Mouse (Mus musculus) bone marrow, adult 2 months (tissue): ENCODE measurements around the gene Trmt10b. TPM values are rescaled to one million over a fixed set of nuclear protein-coding genes. Genes with fewer than 3 reads are reported as not detected.

Experiments
- H3K27ac ChIP-seq: fragments of 200-500 bp; 2 replicates; pipeline ENCODE4 v1.5.1; 2012; ENCODE audit warnings: low read depth, mild to moderate bottlenecking, control low read depth, inconsistent platforms, low read length; ENCODE audit not compliant: control insufficient read depth, poor library complexity, insufficient read depth
- H3K4me1 ChIP-seq: fragments of 200-500 bp; 2 replicates; pipeline ENCODE4 v1.6.1; 2011; ENCODE audit warnings: low read length; ENCODE audit not compliant: control insufficient read depth, insufficient read depth
- H3K4me3 ChIP-seq: fragments of 200-500 bp; replicated peaks from 2 replicates; pipeline ENCODE3; 2011; ENCODE audit warnings: mild to moderate bottlenecking, low read depth, low read length, control low read depth; ENCODE audit not compliant: control insufficient read depth
- CTCF ChIP-seq: fragments of 200-500 bp; IDR thresholded peaks from 2 replicates; pipeline ENCODE4 v1.5.1; 2011; ENCODE audit warnings: low read length, control low read depth; ENCODE audit not compliant: control insufficient read depth, insufficient read depth
- POLR2A ChIP-seq: fragments of 200-500 bp; IDR thresholded peaks from 2 replicates; pipeline ENCODE4 v1.6.1; 2011; ENCODE audit warnings: low read depth, mild to moderate bottlenecking, control low read depth, low read length, borderline replicate concordance; ENCODE audit not compliant: control insufficient read depth
- WGBS: fragments of 180-500 bp; shearing (Covaris S2); methylation state at CpG from one replicate; pipeline ENCODE4 v1.1.7; 2018; 5-methylcytosine and 5-hydroxymethylcytosine counted together
- polyA plus RNA-seq: library from polyadenylated mRNA; stranded (reverse); fragments of >200 nt; gene quantifications from 2 replicates; pipeline ENCODE4 v1.2.4, GENCODE M21; 2011; ENCODE audit warnings: low replicate concordance; ENCODE audit not compliant: missing spikeins, insufficient read depth, insufficient read length

The Trmt10b gene
- polyA plus RNA-seq, 1 experiment: 18.5 TPM

DNA sequence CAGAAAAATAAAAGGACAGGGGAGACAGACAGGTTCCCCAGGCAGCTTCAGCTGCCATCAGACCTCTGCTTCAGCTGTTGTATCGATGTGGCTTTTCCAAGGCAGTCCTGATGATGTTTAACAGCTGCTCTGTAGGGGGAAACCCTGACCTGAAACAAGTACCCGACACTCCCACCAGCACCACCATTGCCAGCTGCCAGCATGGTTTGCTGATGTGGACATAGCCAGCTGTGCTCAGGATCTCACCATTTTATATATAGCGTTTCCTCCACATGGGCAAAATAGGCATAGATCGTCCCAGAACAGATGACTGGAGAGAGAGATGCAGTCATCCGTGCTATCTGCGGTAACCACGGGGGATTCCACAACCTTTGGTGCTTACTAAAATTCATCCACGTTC, 21.2 kb upstream of the Trmt10b start:
- 80% methylated on average over 8 of the region's 8 CpGs for WGBS
- no peaks in the 10 kb centered on the region for H3K4me1 ChIP-seq
- TF ChIP-seq CTCF (no peak), POLR2A (no peak)
- H3K27ac ChIP-seq: no peak overlapping the region
- H3K4me3 ChIP-seq: no peak overlapping the region

DNA sequence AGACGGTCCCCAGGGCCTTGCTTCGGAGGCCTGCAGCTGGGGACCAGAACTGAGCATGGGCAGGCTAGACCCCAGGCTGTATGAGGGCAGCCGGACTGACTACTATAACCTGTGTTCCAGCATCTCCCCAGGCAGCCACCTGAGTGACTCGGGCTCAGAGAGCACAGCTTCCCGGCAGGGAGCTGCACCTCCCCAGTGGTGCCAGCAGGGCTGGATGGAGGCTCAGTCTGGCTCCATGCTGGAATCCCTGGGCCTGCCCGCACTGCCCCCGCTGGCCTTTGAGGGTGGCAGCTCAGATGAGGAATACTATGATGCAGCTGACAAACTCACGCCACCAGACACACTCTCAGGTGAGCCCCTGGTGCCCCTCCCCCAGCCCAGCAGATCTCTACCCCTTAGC, 17.6 kb upstream of the Trmt10b start:
- TF ChIP-seq POLR2A (no peak), CTCF (no peak)
- Histone ChIP-seq H3K4me3 (no peak overlapping the region), H3K4me1 (no peaks in the 10 kb centered on the region), H3K27ac (no peak overlapping the region)
- 68% methylated on average over 8 of the region's 8 CpGs for WGBS

DNA sequence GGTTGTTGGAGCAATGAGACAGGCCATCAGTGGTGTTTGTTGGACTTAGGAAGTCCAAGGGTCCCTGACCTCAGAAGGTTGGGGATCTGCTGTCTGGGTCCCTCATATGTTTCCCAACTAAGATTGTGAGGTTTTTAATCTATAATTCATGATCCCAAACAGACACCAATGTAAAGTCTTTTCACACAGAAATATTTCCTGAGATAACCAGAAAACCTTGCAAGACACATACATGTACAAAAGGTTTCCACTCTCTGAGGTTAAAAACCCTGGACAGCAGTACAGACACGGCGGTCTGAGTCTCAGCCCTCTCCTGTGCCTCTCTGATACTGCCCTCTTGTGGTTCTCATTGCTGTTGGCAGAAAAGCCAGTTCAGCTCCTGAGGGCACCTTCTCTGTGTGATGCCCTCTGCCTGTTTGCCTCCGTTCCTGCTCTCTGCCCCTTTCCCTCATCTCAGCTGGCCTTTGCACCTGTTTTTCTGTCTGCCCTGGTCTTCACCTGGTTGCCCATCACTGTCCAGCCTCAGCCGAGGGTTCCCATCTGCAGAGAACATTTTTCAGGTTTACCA, 16.9 kb upstream of the Trmt10b start:
- Histone ChIP-seq H3K27ac (no peak overlapping the region), H3K4me1 (no peaks in the 10 kb centered on the region), H3K4me3 (no peak overlapping the region)
- TF ChIP-seq POLR2A (no peak), CTCF (peak; percentile 76)
- 18% methylated on average over 4 of the region's 4 CpGs for WGBS

DNA sequence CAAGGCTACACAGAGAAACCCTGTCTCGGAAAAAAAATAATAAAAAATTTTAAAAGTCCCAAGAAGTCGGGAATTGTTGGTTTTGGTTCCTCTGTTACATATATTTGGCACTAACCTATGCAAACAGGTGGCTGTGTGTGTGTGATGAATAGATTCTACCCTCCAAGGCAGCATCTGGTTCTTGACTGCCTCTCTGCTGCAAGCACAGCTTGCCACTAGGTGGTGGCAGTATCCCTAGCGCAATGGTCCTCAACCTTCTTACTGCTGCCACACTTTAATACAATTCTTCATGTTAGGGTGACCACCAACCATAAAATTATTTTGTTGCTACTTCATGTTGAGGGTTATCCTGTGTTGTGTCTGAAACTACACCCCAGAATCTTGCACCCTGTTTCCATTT, 10.6 kb upstream of the Trmt10b start:
- no peak overlapping the region for H3K4me3 ChIP-seq
- H3K27ac ChIP-seq: no peak overlapping the region
- TF ChIP-seq POLR2A (no peak), CTCF (peak; percentile 69)
- WGBS: 44% methylated on average over 3 of the region's 3 CpGs
- no peaks in the 10 kb centered on the region for H3K4me1 ChIP-seq

DNA sequence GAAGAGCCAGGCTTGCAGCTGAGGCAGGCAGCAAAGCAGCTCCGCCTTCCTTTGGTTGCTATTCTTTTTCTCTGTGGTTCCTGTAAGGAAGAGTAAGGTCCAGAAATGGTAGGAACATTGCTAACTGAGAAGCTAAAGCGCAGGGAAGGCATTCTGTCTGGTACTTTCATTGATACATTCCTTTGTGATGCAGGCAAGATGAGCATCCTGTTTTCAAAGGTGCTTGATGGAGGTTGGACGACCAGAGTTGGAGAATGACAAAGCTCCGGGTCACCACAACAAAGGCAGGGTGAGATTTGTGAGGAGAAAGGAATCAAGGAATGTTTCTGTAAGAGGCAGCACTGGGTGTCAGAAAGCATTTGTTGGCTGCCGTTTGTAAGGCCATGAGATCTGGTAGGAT, 9.0 kb upstream of the Trmt10b start:
- H3K4me3 ChIP-seq: no peak overlapping the region
- no peak for TF ChIP-seq POLR2A
- TF ChIP-seq CTCF: no peak
- no peak overlapping the region for H3K27ac ChIP-seq
- no peaks in the 10 kb centered on the region for H3K4me1 ChIP-seq
- WGBS: 71% methylated on average over 5 of the region's 5 CpGs

DNA sequence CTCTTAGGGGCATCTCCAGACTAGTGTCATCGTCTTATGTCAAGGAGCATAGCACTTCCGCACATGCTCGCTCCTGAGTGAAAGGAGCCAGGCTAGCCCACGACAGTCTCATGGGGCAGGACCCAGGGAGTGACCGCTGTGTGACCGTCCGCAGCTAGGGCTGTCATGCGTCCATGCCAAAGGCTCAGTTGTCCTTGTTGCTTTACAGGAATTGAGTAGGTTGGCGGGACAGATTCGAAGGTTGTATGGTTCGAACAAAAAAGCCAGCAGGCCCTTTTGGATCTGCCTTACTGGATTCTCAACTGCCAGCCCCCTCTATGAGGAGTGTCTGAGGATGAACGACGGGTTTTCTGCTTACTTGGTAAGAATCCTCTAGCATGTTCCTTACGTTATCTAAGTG, 8.6 kb downstream of the Trmt10b start:
- Histone ChIP-seq H3K4me1 (no peaks in the 10 kb centered on the region), H3K4me3 (no peak overlapping the region), H3K27ac (no peak overlapping the region)
- 93% methylated on average over 14 of the region's 14 CpGs for WGBS
- no peak for TF ChIP-seq POLR2A
- TF ChIP-seq CTCF: no peak

DNA sequence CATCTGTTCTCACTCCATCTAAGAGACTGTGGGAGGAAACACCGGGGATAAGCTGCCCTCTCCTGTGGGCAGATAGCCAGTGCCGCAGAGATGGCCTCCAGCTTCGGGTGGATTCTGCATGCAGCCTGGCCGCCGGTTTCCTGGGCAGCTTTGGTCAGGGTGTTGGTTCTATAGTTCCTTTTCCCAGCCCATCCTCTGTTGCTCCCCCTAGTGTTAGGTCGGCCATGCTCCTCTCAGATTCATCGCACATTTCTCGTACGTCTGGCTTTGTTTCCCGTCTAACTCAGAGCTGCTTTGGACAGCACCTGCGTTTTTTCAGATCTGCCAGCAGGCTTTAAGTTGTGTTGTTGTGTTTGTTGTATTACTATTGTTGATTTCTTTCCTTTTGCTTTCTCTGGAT, 11.1 kb downstream of the Trmt10b start:
- H3K4me1 ChIP-seq: no peaks in the 10 kb centered on the region
- H3K27ac ChIP-seq: no peak overlapping the region
- TF ChIP-seq CTCF (peak; percentile 62), POLR2A (no peak)
- WGBS: 63% methylated on average over 11 of the region's 11 CpGs
- H3K4me3 ChIP-seq: no peak overlapping the region

DNA sequence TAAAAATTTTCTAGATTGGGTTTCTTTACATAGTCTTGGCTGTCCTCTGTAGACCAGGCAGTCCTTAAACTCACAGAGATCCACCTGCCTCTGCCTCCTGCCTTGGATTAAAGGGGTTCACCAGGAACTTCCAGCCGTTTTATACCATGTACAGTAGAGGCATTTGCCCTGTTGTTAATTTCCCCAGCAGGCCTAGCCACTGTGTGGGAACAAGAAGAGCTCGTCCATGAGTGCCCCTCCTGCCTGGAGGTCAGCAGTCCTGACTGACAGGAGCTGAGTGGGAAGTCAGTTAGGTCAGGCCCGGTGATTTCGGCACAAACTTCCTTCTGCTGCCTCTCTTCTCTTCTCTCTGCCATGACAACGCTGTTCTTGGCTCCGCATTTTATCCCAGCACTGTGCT, 11.7 kb downstream of the Trmt10b start:
- WGBS: 70% methylated on average over 6 of the region's 6 CpGs
- H3K4me3 ChIP-seq: no peak overlapping the region
- H3K4me1 ChIP-seq: no peaks in the 10 kb centered on the region
- no peak overlapping the region for H3K27ac ChIP-seq
- TF ChIP-seq POLR2A: no peak
- no peak for TF ChIP-seq CTCF

DNA sequence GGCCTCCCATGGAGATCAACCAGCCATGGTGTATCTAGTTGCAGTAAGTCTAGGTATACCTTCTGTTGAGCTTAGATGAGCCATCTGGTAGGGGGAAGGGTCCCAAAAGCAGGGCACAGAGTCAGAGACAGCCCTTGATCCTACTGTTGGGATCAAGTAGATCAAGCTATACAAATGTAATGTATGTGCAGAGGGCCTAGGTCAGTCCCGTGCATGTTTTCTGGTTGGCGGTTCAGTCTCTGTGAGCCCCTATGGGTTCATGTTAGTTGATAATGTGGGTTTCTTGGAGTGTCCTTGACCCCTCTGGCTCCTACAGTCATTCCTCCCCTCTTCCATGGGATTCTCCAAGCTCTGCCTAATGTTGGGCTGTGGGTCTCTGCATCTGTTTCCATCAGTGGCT, 14.1 kb downstream of the Trmt10b start:
- no peak overlapping the region for H3K4me3 ChIP-seq
- 91% methylated on average over 2 of the region's 2 CpGs for WGBS
- H3K4me1 ChIP-seq: no peaks in the 10 kb centered on the region
- TF ChIP-seq POLR2A (no peak), CTCF (no peak)
- no peak overlapping the region for H3K27ac ChIP-seq

DNA sequence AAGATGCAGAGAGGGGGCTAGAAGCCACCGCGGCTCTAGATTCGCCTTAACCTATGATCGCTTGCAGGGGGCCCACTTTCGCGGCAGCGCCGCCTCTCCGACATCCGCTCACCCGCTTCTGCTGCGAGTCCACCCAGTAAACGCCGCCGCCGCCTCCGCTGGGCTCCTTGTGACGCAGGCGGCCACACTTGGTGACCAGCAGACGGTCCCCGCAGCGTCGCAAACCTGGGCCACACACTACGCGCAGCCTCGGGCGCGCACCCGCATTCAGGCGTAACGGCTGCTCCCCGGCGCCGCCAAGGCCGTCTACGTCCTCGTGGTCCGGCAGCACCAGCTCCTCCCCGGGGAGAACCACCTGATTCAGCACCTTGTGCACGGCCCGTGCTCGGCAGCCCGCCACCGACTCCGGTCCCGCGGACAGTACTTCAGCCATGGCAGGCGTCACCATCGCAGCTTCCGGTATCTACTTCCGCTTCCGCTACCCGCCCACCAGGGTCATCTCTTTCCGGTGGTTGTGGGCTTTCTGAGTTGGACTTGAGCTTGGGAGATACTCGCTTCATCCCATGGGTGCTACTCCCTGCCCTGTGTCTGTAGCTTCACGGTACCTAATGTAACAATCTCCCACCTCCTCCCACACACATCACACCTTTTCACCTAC, 23.4 kb downstream of the Trmt10b start:
- no peak for TF ChIP-seq CTCF
- peak; percentile 79; the same call in 1 of the 2 replicates for TF ChIP-seq POLR2A
- peak overlapping the region; percentile 93 for H3K4me3 ChIP-seq
- peak overlapping the region; percentile 94 for H3K27ac ChIP-seq
- under 1% methylated on average over 56 of the region's 56 CpGs for WGBS
- H3K4me1 ChIP-seq: no peaks in the 10 kb centered on the region; the same call in 1 of the 2 replicates
